In the genomic region with DNA sequence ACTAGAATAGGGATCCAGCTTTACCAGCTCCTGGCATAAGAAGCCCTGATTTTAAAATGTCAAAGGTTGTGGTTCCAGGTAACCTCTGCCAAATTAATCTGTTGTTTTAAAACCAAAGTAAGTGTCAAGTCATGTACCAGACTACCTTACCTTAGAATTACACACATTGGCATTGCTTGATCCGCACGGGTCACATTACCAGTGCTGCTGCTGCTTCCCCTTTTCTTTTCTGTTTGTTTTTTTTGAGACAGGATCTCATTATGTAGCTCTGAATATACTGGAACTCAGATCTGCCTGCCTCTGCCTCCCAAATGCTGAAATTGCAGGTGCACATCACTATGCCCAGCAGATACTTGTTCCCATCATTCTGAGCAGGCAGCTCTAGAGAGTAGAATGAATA, we compare ENCODE assay signal across 23 mouse cellular contexts. TPM values are rescaled to one million over a fixed set of nuclear protein-coding genes. Genes with fewer than 3 reads are reported as not detected.
DNase-seq lines count a peak whose midpoint lies in the region; ATAC-seq and TF ChIP-seq lines count a peak whose summit lies in the region.
"Had no signal": no experiment of that assay in that cellular context is flagged by ENCODE, and none has a peak within 500 bp of the region (broad histone marks: within the 10 kb centered on the region; RNA-seq: fewer than 3 reads in every experiment).

No protein-coding gene starts in this region.

- H3K27me3 ChIP-seq in CH12.LX (replicated peaks): no peaks in the 10 kb centered on the region
- no peaks in the 10 kb centered on the region for H3K27me3 ChIP-seq in splenic B cell, adult 2 months (ENCODE audit: control insufficient read depth, insufficient read depth, low read length, poor library complexity, severe bottlenecking)
- no peaks in the 10 kb centered on the region for H3K27me3 ChIP-seq in heart, adult 2 months (ENCODE audit: control insufficient read depth, insufficient read depth, low read length)
- H3K27me3 ChIP-seq: embryonic facial prominence, embryonic 13.5 days; forebrain, embryonic 12.5 days; hindbrain, embryonic 13.5 days; Patski had no signal

- no peak for TF ChIP-seq EP300 in CH12.LX (IDR thresholded peaks at IDR 0.05; ENCODE audit: low read length)
- TF ChIP-seq EP300 in heart, adult 2 months (IDR thresholded peaks at IDR 0.05; ENCODE audit: insufficient read depth, low read depth, low read length): no peak

- intact Hi-C loops in gastrocnemius, adult 2 months (cut with DNase I): no loop called here
- intact Hi-C loops in heart, adult 2 months (cut with DNase I): no loop called here

- TF ChIP-seq CTCF in gastrocnemius, adult 2 months (IDR thresholded peaks at IDR 0.05): no peak
- no peak for TF ChIP-seq CTCF in CH12.LX (conservative IDR thresholded peaks at IDR 0.05 in 1 of 2, IDR thresholded peaks at IDR 0.05 in 1 of 2; ENCODE audit: low read depth in 2 of 2, low read length in 2 of 2)
- TF ChIP-seq CTCF in heart, adult 2 months (IDR thresholded peaks at IDR 0.05): no peak

- 0 out of 2 replicates have a peak overlapping the region, but pooled peaks have one; percentile 18 for H3K4me2 ChIP-seq in CH12.LX (ENCODE audit: insufficient read depth, low read depth, poor library complexity, severe bottlenecking)
- H3K4me2 ChIP-seq: embryonic facial prominence, embryonic 13.5 days; forebrain, embryonic 12.5 days; hindbrain, embryonic 13.5 days had no signal

- TF ChIP-seq POLR2A in CH12.LX (IDR thresholded peaks at IDR 0.05; ENCODE audit: low read depth, low read length): no peak
- TF ChIP-seq POLR2A in heart, adult 2 months (IDR thresholded peaks at IDR 0.05; ENCODE audit: insufficient read depth, low read depth, low read length): no peak

- peak; percentile 36 to 46 for ATAC-seq in hematopoietic stem cell, adult 5-6 weeks (replicated peaks in 1 of 2; ENCODE audit: insufficient read depth in 1 of 2, low FRiP score in 2 of 2, low TSS enrichment in 1 of 2, low read depth in 1 of 2, poor library complexity in 2 of 2, severe bottlenecking in 2 of 2)
- ATAC-seq: activated CD4-positive, CD25-positive, alpha-beta regulatory T cell, adult 4 months; CD4-positive, CD25-positive, alpha-beta regulatory T cell, adult 4 months; forebrain, embryonic 16.5 days; Patski had no signal

- H3K36me3 ChIP-seq in CH12.LX (replicated peaks in 1 of 2; ENCODE audit: control insufficient read depth in 1 of 2, insufficient read depth in 1 of 2, low read length in 1 of 2): peaks cover 2 to 75% of the 10 kb centered on the region in 2 experiments
- no peaks in the 10 kb centered on the region for H3K36me3 ChIP-seq in splenic B cell, adult 2 months (ENCODE audit: control insufficient read depth, insufficient read depth, low read length, poor library complexity, severe bottlenecking)
- H3K36me3 ChIP-seq in heart, adult 2 months (ENCODE audit: control insufficient read depth, insufficient read depth, low read length): peaks cover 2% of the 10 kb centered on the region; the same call in 1 of the 2 replicates
- H3K36me3 ChIP-seq: embryonic facial prominence, embryonic 13.5 days; forebrain, embryonic 12.5 days; hindbrain, embryonic 13.5 days had no signal

- H3K9ac ChIP-seq in CH12.LX (ENCODE audit: insufficient read depth, low read depth): no peak overlapping the region
- H3K9ac ChIP-seq in heart, adult 2 months (ENCODE audit: low read depth, low read length): no peak overlapping the region
- H3K9ac ChIP-seq: embryonic facial prominence, embryonic 13.5 days; forebrain, embryonic 12.5 days; hindbrain, embryonic 13.5 days had no signal

- peak overlapping the region; percentile 48; the same call in 1 of the 2 replicates for H3K27ac ChIP-seq in gastrocnemius, adult 2 months
- H3K27ac ChIP-seq in CH12.LX (ENCODE audit: insufficient read depth, low read depth): no peak overlapping the region
- no peak overlapping the region for H3K27ac ChIP-seq in heart, adult 2 months
- H3K27ac ChIP-seq: embryonic facial prominence, embryonic 13.5 days; forebrain, embryonic 12.5 days; heart, embryonic 10.5 days; hindbrain, embryonic 13.5 days had no signal

- DNase-seq in gastrocnemius, adult 2 months: no peak
- no peak for DNase-seq in gastrocnemius, adult 18-20 months (ENCODE audit: low spot score)
- DNase-seq in CH12.LX (ENCODE audit: extremely low read depth): no peak
- DNase-seq in splenic B cell, adult 2 months (ENCODE audit: low read depth, low spot score): peak; percentile 29
- no peak for DNase-seq in heart, adult 2 months
- DNase-seq in thymus, postnatal 0 days (ENCODE audit: low spot score): no peak
- DNase-seq: adrenal gland, postnatal 14 days; cerebellum, adult 11-12 months; cerebellum, adult 9-10 months; cerebellum, postnatal 25 days; gastrocnemius, postnatal 25 days; heart, adult 11 months; heart, postnatal 10 days; heart, postnatal 4 days had no signal

- H3K79me2 ChIP-seq in CH12.LX (replicated peaks; ENCODE audit: control insufficient read depth, extremely low read depth, insufficient read depth, poor library complexity, severe bottlenecking): peaks cover 100% of the 10 kb centered on the region
- H3K79me2 ChIP-seq in heart, adult 2 months (replicated peaks; ENCODE audit: control insufficient read depth, insufficient read depth, low read length): peaks cover 21% of the 10 kb centered on the region

- dilution Hi-C loops in CH12.LX (cut with MboI; ENCODE audit: extremely low pct_ligation_motif_present, extremely low pct_unique_long_range_greater_than_20kb, low sequenced_read_pairs): no loop called here

- WGBS in heart, adult 2 months: 66% methylated on average over 2 of the region's 2 CpGs

- H3K4me3 ChIP-seq in gastrocnemius, adult 2 months: no peak overlapping the region
- no peak overlapping the region for H3K4me3 ChIP-seq in CH12.LX (replicated peaks in 1 of 3; ENCODE audit: low read depth in 2 of 3, low read length in 2 of 3, poor library complexity in 1 of 3)
- no peak overlapping the region for H3K4me3 ChIP-seq in heart, adult 2 months
- H3K4me3 ChIP-seq: embryonic facial prominence, embryonic 13.5 days; forebrain, embryonic 12.5 days; heart, embryonic 10.5 days; hindbrain, embryonic 13.5 days had no signal

- TF ChIP-seq RAD21 in CH12.LX (IDR thresholded peaks at IDR 0.05; ENCODE audit: low read depth, low read length): no peak

- H3K9me3 ChIP-seq in CH12.LX (replicated peaks; ENCODE audit: low read length): no peaks in the 10 kb centered on the region
- H3K9me3 ChIP-seq: embryonic facial prominence, embryonic 13.5 days; forebrain, embryonic 12.5 days; heart, embryonic 10.5 days; hindbrain, embryonic 13.5 days had no signal

- in situ Hi-C loops in CH12.LX (cut with MboI; ENCODE audit: low pct_ligation_motif_present, low pct_unique_long_range_greater_than_20kb, low sequenced_read_pairs): no loop called here

- H3K4me1 ChIP-seq in CH12.LX (ENCODE audit: control insufficient read depth in 1 of 2, insufficient read depth in 2 of 2): peaks cover 50 to 97% of the 10 kb centered on the region in 2 experiments
- H3K4me1 ChIP-seq in heart, adult 2 months (ENCODE audit: control insufficient read depth, insufficient read depth, low read length): peaks cover 28% of the 10 kb centered on the region

TF ChIP-seq in CH12.LX, 34 proteins besides CTCF, POLR2A, EP300 and RAD21:
- TF ChIP-seq HCFC1 (IDR thresholded peaks at IDR 0.05; ENCODE audit: low read depth, low read length) (no peak), JUND (conservative IDR thresholded peaks at IDR 0.05; ENCODE audit: low read depth, low read length) (no peak), TBP (conservative IDR thresholded peaks at IDR 0.05; ENCODE audit: low read depth, low read length) (no peak), NRF1 (IDR thresholded peaks at IDR 0.05; ENCODE audit: low read depth, low read length) (no peak), CHD2 (IDR thresholded peaks at IDR 0.05; ENCODE audit: low read length) (no peak), E2F4 (IDR thresholded peaks at IDR 0.05; ENCODE audit: insufficient replicate concordance, low read depth, low read length) (no peak), MAFK (IDR thresholded peaks at IDR 0.05; ENCODE audit: insufficient replicate concordance, low read length) (no peak), NELFE (IDR thresholded peaks at IDR 0.05; ENCODE audit: low read depth, low read length) (no peak), BHLHE40 (IDR thresholded peaks at IDR 0.05; ENCODE audit: low read depth, low read length) (no peak), MYC (IDR thresholded peaks at IDR 0.05; ENCODE audit: low read depth, low read length) (no peak), ZMIZ1 (IDR thresholded peaks at IDR 0.05; ENCODE audit: low read depth, low read length) (no peak), SIN3A (IDR thresholded peaks at IDR 0.05; ENCODE audit: low read length) (no peak), ETS1 (conservative IDR thresholded peaks at IDR 0.05; ENCODE audit: low read depth, low read length) (no peak), RCOR1 (conservative IDR thresholded peaks at IDR 0.05; ENCODE audit: low read depth, low read length) (no peak), ZC3H11A (IDR thresholded peaks at IDR 0.05; ENCODE audit: low read depth, low read length) (no peak)

RNA-seq across cellular contexts. Expression of a gene that starts 21.0 kb away (rescaled TPM):
- total RNA-seq in gastrocnemius, adult 2 months (2021): 10 to 100 TPM; 90.4 to 98.4 TPM
- total RNA-seq in gastrocnemius, adult 18-20 months (2021): 10 to 100 TPM; 97.6 to 98.8 TPM
- total RNA-seq in CH12.LX (2012; rRNA removed): 94.1 and 106 TPM in 2 replicates
- 33.4 and 38.2 TPM in 2 replicates for total RNA-seq in CH12.LX (2014; rRNA removed)
- 222 and 284 TPM in 2 replicates for polyA plus RNA-seq in CH12.LX (2012; ENCODE audit: insufficient read length, low read depth)
- total RNA-seq in hematopoietic stem cell, adult 5-6 weeks (2017): 53.3 and 55.1 TPM in 2 replicates
- 10 to 100 TPM; 57.4 to 63.4 TPM for total RNA-seq in heart, adult 2 months (2021)
- polyA plus RNA-seq in heart, adult 2 months (2012; rRNA removed): 26.5 and 35.7 TPM in 2 replicates
- polyA plus RNA-seq in thymus, postnatal 0 days (2015; fragmentation: Nextera tagmentation; extraction: Ambion mirVana): 17.1 and 22.8 TPM in 2 replicates
